Mouse (Mus musculus): ENCODE measurements at regions not wholly inside any gene's neighbourhood (a gene's known extent, or its start where the extent isn't known, plus 50 kb on each side); places are given as distances from the start of the nearest gene placed in this dataset.

DNA sequence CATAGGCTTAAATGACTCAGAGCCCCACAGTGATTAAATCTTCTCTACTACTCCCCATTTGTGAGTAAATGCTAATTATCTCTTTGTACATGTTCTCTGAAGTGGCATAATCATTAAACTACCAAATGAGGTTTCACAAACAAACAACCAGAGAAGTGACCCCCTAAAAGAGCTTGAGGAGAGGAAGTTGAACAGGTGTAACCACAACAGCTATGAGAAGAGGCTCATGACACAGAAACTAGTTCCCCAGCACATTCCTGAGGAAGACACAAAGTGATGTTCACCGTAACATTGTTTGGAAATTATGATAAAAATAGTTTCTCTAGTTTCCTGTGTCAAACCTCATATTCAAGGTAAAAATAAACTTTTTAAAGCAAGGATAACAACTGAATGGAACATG is 188.4 kb downstream of the Inhba start:
- H3K9me3 ChIP-seq (replicated peaks; ENCODE audit: control insufficient read depth, insufficient read depth, low read length, poor library complexity, severe bottlenecking), result no peaks in the 10 kb centered on the region
- H3K4me1 ChIP-seq (ENCODE audit: control insufficient read depth, insufficient read depth, low read length), result no peaks in the 10 kb centered on the region
- H3K27me3 ChIP-seq (ENCODE audit: control insufficient read depth, insufficient read depth, low read length, poor library complexity, severe bottlenecking), result no peaks in the 10 kb centered on the region

DNA sequence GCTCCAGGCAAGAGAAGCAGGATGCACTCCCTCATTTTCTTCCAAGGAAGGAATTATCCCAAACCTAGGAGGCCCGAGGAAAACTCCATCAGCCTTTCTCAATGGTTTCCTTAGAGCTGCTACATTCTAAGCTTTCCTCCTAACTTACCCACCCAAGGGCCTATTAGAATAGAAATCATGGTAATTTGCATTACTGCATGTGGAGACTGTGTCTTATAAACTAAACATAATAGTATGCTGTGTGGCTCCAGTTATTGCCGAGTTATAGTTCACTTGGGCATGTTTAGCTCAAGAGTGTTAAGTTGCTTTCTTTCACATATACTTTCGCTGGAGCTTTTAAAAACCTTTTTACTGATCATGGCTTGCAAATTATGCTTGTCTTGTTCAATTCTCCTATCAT is 191.5 kb downstream of the Inhba start:
- H3K27ac ChIP-seq (ENCODE audit: insufficient read depth, low read length), result no peak overlapping the region
- TF ChIP-seq CTCF (IDR thresholded peaks at IDR 0.05; ENCODE audit: low read depth, low read length) (no peak), EP300 (IDR thresholded peaks at IDR 0.05; ENCODE audit: insufficient read depth, low read depth, low read length) (no peak), POLR2A (IDR thresholded peaks at IDR 0.05; ENCODE audit: insufficient read depth, low read length) (no peak)
- no peak overlapping the region for H3K4me3 ChIP-seq (ENCODE audit: low read depth, low read length)
- H3K4me1 ChIP-seq (ENCODE audit: control insufficient read depth, insufficient read depth, low read length), result no peaks in the 10 kb centered on the region
- no peaks in the 10 kb centered on the region for H3K36me3 ChIP-seq (ENCODE audit: control insufficient read depth, insufficient read depth, low read length, poor library complexity, severe bottlenecking)
- H3K27me3 ChIP-seq (ENCODE audit: control insufficient read depth, insufficient read depth, low read length, poor library complexity, severe bottlenecking), result no peaks in the 10 kb centered on the region
- no peaks in the 10 kb centered on the region for H3K9me3 ChIP-seq (replicated peaks; ENCODE audit: control insufficient read depth, insufficient read depth, low read length, poor library complexity, severe bottlenecking)
- H3K9ac ChIP-seq (ENCODE audit: low read depth, poor library complexity, severe bottlenecking), result no peak overlapping the region

More for the DNA sequence above, 188.4 kb downstream of the Inhba start:
- Histone ChIP-seq H3K9ac (ENCODE audit: low read depth, poor library complexity, severe bottlenecking) (no peak overlapping the region), H3K27ac (ENCODE audit: insufficient read depth, low read length) (no peak overlapping the region), H3K36me3 (ENCODE audit: control insufficient read depth, insufficient read depth, low read length, poor library complexity, severe bottlenecking) (no peaks in the 10 kb centered on the region), H3K4me3 (ENCODE audit: low read depth, low read length) (no peak overlapping the region)
- TF ChIP-seq POLR2A (IDR thresholded peaks at IDR 0.05; ENCODE audit: insufficient read depth, low read length) (no peak), CTCF (IDR thresholded peaks at IDR 0.05; ENCODE audit: low read depth, low read length) (no peak), EP300 (IDR thresholded peaks at IDR 0.05; ENCODE audit: insufficient read depth, low read depth, low read length) (no peak)

DNA sequence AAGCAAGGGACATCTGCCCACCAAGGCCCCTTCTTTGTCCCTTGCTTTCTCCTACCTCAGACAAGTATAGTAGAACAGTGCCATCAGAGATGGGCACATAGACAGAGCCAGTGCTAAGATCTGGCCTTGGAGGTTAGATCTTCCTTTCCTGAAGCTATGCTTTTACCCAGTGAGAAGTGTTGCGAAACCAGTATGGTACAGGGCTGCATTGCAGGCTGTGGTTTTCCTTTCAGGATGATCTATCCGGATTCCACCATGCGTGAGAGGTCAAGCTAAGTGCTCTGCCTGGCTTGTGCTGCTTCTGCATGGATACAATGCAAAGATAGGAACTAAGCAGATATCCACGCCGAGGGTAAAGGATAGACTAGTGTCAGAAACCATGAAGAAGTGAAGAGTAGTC is 192.4 kb downstream of the Inhba start:
- no peaks in the 10 kb centered on the region for H3K9me3 ChIP-seq (replicated peaks; ENCODE audit: control insufficient read depth, insufficient read depth, low read length, poor library complexity, severe bottlenecking)
- H3K27me3 ChIP-seq (ENCODE audit: control insufficient read depth, insufficient read depth, low read length, poor library complexity, severe bottlenecking), result no peaks in the 10 kb centered on the region
- TF ChIP-seq CTCF (IDR thresholded peaks at IDR 0.05; ENCODE audit: low read depth, low read length) (no peak), POLR2A (IDR thresholded peaks at IDR 0.05; ENCODE audit: insufficient read depth, low read length) (no peak), EP300 (IDR thresholded peaks at IDR 0.05; ENCODE audit: insufficient read depth, low read depth, low read length) (no peak)
- no peak overlapping the region for H3K9ac ChIP-seq (ENCODE audit: low read depth, poor library complexity, severe bottlenecking)
- H3K4me1 ChIP-seq (ENCODE audit: control insufficient read depth, insufficient read depth, low read length), result no peaks in the 10 kb centered on the region
- no peaks in the 10 kb centered on the region for H3K36me3 ChIP-seq (ENCODE audit: control insufficient read depth, insufficient read depth, low read length, poor library complexity, severe bottlenecking)
- no peak overlapping the region for H3K4me3 ChIP-seq (ENCODE audit: low read depth, low read length)
- no peak overlapping the region for H3K27ac ChIP-seq (ENCODE audit: insufficient read depth, low read length)

DNA sequence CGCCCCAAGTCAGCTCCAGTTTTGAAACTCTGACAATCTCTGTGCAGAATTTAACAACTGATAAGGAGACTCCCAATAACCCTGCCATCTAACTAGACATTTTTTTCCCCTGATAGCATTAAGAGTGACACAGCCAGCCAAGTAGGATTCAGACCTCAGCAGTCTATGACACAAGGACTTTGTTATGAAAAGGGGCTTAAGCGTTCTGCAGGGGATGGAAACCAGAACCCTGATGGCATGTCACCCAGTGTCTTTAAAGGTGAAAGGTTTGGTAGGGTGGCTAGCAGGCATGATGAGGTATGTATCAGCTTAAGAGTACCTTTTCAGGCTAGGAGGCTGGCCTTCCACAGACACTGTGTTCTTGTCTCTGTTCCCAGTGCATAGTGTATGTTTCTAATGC is 199.8 kb downstream of the Inhba start:
- Histone ChIP-seq H3K27ac (ENCODE audit: insufficient read depth, low read length) (no peak overlapping the region), H3K4me3 (ENCODE audit: low read depth, low read length) (no peak overlapping the region), H3K9me3 (replicated peaks; ENCODE audit: control insufficient read depth, insufficient read depth, low read length, poor library complexity, severe bottlenecking) (no peaks in the 10 kb centered on the region), H3K4me1 (ENCODE audit: control insufficient read depth, insufficient read depth, low read length) (no peaks in the 10 kb centered on the region), H3K9ac (ENCODE audit: low read depth, poor library complexity, severe bottlenecking) (no peak overlapping the region), H3K36me3 (ENCODE audit: control insufficient read depth, insufficient read depth, low read length, poor library complexity, severe bottlenecking) (no peaks in the 10 kb centered on the region), H3K27me3 (ENCODE audit: control insufficient read depth, insufficient read depth, low read length, poor library complexity, severe bottlenecking) (no peaks in the 10 kb centered on the region)
- TF ChIP-seq CTCF (IDR thresholded peaks at IDR 0.05; ENCODE audit: low read depth, low read length) (no peak), POLR2A (IDR thresholded peaks at IDR 0.05; ENCODE audit: insufficient read depth, low read length) (no peak), EP300 (IDR thresholded peaks at IDR 0.05; ENCODE audit: insufficient read depth, low read depth, low read length) (no peak)

DNA sequence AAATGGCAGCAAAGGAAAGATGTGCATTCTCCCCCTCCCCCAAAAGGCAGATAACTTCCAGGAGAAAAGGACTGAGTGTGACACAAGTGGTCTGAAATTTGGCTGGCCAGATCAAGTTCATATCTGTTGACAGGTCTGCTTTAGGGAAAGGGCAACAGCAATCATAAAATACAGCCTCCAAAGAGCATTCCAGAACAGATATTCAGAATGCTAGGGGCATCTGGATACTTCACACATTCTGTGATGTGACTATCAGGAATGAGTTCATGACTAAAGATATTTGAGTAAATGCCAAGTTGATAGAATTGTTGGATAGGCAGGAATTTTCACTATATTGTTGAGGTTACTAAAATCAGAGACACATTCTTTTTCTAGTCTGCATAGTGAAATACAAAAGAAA is 208.2 kb downstream of the Inhba start:
- H3K9me3 ChIP-seq (replicated peaks; ENCODE audit: control insufficient read depth, insufficient read depth, low read length, poor library complexity, severe bottlenecking), result no peaks in the 10 kb centered on the region
- H3K36me3 ChIP-seq (ENCODE audit: control insufficient read depth, insufficient read depth, low read length, poor library complexity, severe bottlenecking), result no peaks in the 10 kb centered on the region
- H3K9ac ChIP-seq (ENCODE audit: low read depth, poor library complexity, severe bottlenecking), result no peak overlapping the region

DNA sequence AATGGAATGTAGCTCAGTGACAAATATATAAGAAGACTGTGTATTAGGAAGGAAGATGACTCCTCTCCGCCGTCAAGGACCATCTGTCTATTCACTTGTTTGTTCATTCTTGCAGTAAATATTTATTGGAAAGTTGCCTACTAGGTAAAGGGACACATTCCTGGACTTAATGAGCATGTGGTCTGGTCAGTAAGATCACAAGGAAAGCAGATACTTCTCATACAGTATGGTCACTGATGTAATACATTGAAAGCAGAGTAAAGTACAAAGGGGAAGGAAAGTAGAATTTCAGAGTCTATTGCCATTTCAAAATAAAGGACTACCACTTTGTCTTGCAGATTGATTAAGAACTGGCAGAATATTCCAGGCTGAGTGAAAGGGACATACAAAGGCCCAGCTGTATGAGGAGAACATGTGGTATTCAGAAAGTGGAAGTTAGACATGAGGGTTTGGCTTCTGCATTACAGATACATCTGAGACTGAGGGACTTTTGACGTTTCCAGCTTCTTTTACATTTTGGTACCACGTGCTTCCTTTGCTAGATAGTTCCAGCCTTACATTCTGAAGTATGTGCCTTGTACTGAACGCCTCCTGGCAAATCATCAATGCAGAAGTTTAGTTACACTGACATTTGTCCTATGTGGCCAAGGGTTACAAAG is 211.4 kb downstream of the Inhba start:
- Histone ChIP-seq H3K27ac (ENCODE audit: insufficient read depth, low read length) (no peak overlapping the region), H3K9ac (ENCODE audit: low read depth, poor library complexity, severe bottlenecking) (no peak overlapping the region), H3K4me3 (ENCODE audit: low read depth, low read length) (no peak overlapping the region), H3K9me3 (replicated peaks; ENCODE audit: control insufficient read depth, insufficient read depth, low read length, poor library complexity, severe bottlenecking) (no peaks in the 10 kb centered on the region), H3K36me3 (ENCODE audit: control insufficient read depth, insufficient read depth, low read length, poor library complexity, severe bottlenecking) (no peaks in the 10 kb centered on the region), H3K27me3 (ENCODE audit: control insufficient read depth, insufficient read depth, low read length, poor library complexity, severe bottlenecking) (no peaks in the 10 kb centered on the region), H3K4me1 (ENCODE audit: control insufficient read depth, insufficient read depth, low read length) (no peaks in the 10 kb centered on the region)
- TF ChIP-seq EP300 (IDR thresholded peaks at IDR 0.05; ENCODE audit: insufficient read depth, low read depth, low read length) (no peak), CTCF (IDR thresholded peaks at IDR 0.05; ENCODE audit: low read depth, low read length) (no peak), POLR2A (IDR thresholded peaks at IDR 0.05; ENCODE audit: insufficient read depth, low read length) (no peak)

More for the DNA sequence above, 208.2 kb downstream of the Inhba start:
- no peaks in the 10 kb centered on the region for H3K4me1 ChIP-seq (ENCODE audit: control insufficient read depth, insufficient read depth, low read length)
- no peak overlapping the region for H3K4me3 ChIP-seq (ENCODE audit: low read depth, low read length)
- H3K27me3 ChIP-seq (ENCODE audit: control insufficient read depth, insufficient read depth, low read length, poor library complexity, severe bottlenecking), result no peaks in the 10 kb centered on the region
- TF ChIP-seq POLR2A (IDR thresholded peaks at IDR 0.05; ENCODE audit: insufficient read depth, low read length) (no peak), CTCF (IDR thresholded peaks at IDR 0.05; ENCODE audit: low read depth, low read length) (no peak), EP300 (IDR thresholded peaks at IDR 0.05; ENCODE audit: insufficient read depth, low read depth, low read length) (no peak)
- no peak overlapping the region for H3K27ac ChIP-seq (ENCODE audit: insufficient read depth, low read length)
